Mouse (Mus musculus) bone marrow macrophage, adult 2 months (primary cell): ENCODE measurements around the gene Vps52.

ENCODE experiments used
- CTCF ChIP-seq: IDR thresholded peaks from 2 replicates; pipeline ENCODE4 v1.5.1; 2012; ENCODE audit warnings: low read depth, mild to moderate bottlenecking, low read length, moderate library complexity
- POLR2A ChIP-seq: IDR thresholded peaks from 2 replicates; pipeline ENCODE4 v1.6.1; 2012; ENCODE audit warnings: mild to moderate bottlenecking, low read depth, low read length, borderline replicate concordance

GRCm38 (mm10) chr17:33994959-33995358 is 39.3 kb downstream of the Vps52 start:
- TF ChIP-seq CTCF: no peak
- no peak for TF ChIP-seq POLR2A
